Mouse (Mus musculus): ENCODE data around the gene Mag. TPM values are rescaled to one million over a fixed set of nuclear protein-coding genes. Genes with fewer than 3 reads are reported as not detected.
"Not testable (repeated sequence)": the region's sequence is repeated elsewhere in the genome, so short reads cannot be mapped to it uniquely, and the experiment has no call there.

The Mag gene
- total RNA-seq, 2 experiments from 2014 or later: 196 to 197 TPM

DNA sequence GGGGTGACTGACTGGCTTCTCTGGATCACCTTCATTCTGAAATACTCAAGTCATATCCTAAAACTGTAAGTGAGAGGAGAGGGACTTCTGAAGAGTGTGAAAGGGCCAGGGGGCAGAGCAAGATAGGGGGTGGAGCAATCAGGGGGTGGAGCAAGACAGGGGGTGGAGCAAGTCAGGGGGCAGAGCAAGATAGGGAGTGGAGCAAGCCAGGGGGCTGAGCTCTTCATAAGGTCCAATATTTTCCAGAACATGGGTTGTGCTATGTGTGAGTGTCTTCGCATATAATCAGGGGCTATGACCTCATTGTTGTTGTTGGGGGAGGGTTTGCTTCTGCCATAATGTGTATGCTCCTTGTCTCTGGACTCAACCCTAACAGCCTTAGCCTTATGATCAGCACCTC lies 25.4 kb upstream of the Mag start:
- DNase-seq: not testable (repeated sequence)

DNA sequence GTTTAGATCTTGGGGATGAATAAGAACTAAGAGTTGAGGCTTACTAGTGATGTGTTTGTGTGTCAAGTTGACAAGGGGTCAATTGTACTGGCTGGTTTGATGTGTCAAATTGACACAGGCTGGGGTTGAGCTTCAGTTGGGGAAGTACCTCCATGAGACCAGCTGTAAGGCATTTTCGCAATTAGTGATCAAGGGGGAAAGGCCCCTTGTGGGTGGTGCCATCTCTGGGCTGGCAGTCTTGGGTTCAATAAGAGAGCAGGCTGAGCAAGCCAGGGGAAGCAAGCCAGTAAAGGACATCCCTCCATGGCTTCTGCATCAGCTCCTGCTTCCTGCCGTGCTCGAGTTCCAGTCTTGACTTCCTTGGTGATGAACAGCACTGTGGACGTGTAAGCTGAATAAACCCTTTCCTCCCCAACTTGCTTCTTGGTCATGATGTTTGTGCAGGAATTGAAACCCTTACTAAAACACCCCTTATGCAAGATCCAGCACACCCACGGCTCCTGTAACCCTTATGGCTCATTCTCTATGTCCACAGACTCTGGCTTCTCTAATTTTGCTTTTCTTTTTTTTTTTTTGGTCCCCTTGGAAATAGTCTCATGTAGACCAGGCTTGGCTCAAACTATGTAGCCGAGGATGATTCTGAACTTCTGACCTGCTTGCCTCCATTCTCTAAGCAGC lies 20.9 kb upstream of the Mag start:
- DNase-seq: not testable (repeated sequence)

DNA sequence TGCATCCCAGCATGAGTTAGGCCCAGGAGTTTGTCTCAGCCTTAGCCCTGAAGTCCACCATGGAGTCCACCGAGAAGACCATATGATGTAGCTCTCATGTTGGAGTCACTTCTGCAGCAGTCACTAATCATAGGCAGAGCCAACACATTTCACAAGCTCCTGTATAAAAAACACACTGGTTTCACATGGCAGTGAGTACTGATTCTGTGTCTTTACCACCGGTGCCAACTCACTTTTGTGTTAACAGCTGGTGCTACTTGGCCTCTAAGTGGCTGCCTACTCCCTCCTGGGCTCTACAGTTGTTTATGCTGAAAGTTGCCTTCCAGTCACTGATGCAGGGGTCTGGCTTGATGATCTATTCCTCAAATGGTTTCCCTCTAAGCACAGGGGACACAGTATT lies 9.9 kb upstream of the Mag start, which contains the start of gene Hamp2:
Hamp2 (minus strand) TSS at position 101 of the 400 bp plus-strand sequence.
- DNase-seq: not testable (repeated sequence)

DNA sequence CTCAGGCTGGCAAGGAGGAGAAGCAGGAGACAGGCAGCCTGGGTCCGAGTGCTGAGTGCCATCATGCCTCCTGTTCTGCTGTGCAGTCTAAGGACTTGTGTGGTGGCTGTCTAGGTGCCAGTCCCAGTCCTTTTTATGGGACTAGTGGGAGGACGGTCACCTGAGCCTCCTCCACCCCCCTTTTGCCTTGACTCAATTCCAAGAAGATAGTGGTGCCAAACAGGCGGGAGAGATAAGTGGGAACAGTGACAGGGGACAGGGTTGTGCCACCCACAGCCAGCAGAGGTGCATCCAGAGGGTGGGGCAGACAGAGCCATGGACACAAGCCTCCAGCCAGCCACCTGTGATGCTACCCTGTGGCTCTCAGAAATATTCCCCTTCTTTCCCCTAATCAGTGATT lies 9.4 kb upstream of the Mag start:
- no peak for DNase-seq

DNA sequence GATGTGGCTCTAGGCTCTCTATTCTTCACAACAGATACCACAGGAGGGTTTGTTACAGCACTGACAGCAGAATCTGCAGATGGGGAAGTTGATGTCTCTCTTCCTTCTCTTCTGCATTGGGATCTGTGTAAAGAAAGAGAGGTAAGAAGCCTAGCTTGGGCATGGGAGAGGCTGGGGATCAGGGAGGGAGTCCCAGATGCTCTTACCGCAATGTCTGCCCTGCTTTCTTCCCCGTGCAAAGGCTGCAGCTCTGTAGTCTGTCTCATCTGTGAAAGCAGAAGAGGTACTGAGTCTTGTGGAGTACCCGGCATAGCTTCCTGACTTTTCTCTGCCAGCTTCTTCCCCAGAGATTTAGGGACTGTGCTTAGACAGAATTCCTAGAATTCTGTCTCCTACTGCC lies 7.8 kb upstream of the Mag start:
- not testable (repeated sequence) for DNase-seq

DNA sequence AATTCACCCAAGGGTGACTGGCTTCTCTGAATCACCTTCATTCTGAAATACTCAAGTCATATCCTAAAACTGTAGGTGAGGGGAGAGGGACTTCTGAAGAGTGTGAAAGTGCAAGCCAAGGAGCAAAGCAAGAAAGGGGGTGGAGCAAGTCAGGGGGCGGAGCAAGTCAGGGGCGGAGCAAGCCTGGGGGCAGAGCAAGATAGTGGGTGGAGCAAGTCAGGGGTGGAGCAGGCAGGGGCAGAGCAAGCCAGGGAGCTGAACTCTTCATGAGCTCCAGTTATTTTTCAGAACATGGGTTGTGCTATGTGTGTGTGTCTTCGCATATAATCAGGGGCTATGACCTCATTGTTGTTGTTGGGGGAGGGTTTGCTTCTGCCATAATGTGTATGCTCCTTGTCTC lies 5.5 kb upstream of the Mag start:
- DNase-seq: no peak

DNA sequence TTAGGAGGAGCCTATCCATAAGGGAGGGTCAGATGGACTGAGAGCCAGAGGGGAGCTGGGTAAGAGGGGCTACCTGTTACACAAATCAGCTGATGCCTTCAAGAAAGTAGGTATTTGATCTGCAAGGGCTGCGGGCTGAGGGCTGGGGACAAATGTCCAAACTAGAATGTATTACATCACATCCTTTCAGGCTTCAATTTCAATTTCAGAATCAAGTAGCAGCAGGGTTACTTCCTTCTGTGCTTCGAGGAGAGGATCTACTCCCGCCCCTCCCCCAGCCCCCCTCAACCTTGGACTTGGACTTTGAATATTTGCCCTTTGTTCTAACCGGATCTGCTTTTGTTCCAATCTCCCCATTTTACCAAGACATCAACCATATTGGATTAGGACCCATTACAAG lies 2.5 kb upstream of the Mag start:
- no peak for DNase-seq

DNA sequence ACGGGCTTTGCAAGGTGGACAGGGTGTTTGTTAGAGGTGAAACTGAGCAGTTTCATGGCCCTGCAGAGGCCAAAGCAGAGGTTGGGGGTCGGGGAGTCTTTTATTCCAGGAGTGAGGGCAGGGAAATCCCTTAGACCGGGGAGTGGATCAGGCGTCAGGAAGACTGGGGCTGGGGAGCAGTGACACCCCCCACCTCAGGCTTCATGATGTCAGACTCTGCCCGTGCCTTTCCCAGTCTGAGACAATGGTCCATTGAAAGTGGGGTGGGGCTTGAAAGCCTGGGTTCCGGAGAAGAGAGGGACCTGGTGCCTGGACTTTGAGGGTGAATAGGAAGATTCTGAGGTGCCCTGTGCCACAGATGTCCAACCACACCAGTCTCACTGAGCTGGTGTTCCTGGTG lies 2.0 kb upstream of the Mag start:
- no peak for DNase-seq

DNA sequence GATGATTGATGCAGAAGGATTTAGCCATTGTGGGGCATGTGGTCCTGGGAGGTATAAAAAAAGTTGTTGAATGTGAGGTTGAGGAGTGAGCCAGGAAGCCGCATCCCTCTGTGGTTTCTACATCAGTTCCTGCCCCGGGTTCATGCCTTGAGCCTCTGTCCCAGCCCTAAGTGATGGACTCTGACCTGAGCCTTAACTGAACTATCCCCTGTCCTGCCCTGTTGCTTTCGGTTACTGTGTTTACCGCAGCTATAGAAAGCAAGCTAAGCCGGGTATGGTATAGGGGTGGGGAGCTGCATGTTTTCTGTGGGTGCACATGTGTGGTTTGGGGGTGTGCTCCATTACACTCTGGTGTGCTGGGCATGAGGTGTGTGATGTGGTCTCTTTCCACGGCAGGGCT lies 4.9 kb downstream of the Mag start:
- no peak for DNase-seq

DNA sequence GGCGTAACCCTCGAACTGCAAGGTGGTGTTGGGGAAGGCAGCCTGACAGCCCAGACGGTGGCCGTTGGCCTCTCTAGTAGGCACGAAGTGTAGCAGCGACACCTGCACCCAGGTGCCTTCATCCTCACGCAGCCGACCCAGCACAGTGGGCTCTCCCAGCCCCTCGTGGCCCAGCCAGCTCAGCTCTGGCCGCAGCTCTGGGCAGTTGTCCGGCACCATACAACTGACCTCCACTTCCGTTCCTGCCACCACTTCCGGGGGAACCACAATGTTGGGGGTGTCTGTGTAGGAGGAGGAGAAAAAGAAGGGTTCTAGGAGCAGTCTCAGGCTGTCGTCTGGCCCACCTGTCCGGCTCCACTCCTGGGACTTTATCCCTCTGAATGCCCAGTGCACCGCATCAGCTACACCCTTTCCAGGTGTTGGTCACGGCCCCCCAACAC lies 5.7 kb downstream of the Mag start:
- DNase-seq: no peak

DNA sequence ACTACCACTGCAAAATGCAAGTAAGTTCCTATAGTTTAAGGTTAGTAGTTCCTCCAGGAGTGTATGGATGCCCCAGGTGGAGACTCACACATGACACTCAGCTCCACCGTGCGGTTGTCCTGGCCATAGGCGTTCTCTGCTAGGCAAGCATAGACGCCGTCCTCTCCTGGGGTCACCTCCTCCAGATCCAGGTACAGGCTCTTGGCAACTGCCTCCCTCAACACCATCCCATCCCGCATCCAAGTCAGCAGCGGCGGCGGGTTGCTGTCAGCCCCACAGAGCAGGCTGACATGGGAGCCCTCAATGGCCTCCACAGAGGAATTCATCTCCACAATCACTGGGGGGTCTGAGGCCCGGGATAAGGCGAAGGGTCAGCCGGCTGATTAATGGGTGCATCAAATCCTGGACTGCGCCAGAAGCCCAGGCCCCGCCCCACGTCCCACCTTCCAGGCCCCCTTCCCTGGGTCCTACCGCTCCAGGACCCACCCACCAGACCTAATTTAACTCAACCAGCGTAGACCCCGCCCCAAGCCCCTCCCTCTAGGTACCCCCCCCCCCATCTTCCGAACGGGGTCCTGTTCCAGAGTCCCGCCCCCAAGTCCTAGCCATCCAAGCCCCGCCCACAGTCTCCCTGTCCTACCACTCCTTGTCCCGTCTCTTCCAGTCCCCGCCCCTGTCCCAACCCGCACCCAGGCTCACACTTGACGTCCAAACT lies 6.2 kb downstream of the Mag start:
- DNase-seq: no peak

DNA sequence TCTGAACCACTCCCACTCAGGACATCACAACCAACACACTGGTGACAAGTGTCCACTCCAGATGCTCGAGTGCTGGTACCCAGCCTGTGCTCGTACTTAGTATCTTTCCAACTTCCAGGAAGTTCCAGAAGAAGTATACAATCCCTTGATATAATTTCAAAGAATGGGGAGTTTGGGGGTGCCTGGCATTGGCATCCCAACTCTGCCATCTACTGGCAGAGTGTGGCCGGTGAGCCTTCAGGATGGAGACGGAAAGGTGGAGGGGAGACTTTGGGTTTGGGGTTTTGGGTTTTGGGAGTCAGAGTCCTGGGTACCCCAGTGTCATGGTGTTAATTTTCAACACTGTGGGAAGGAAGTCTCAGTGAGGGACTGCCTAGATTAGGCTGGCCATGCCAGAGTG lies 10.6 kb downstream of the Mag start:
- DNase-seq: no peak

DNA sequence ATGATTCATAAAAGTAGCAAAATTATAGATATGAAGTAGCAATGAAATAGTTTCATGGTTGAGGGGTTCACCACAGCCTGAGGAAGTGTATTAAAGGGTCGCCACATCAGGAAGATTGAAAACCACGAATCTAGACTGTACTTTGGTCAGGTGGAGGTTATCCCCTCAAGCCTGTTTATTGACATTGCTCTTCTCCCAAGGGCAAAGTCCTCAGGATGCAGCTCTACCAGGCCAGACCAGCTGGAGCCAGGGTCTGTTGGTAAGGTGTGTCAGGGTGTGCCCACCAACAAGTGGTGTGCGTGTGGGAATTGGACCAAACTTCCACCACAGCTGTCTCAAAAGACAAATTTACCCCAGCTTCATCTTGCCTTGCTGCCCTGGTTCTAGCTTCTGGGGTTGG lies 19.5 kb downstream of the Mag start:
- no peak for DNase-seq

DNA sequence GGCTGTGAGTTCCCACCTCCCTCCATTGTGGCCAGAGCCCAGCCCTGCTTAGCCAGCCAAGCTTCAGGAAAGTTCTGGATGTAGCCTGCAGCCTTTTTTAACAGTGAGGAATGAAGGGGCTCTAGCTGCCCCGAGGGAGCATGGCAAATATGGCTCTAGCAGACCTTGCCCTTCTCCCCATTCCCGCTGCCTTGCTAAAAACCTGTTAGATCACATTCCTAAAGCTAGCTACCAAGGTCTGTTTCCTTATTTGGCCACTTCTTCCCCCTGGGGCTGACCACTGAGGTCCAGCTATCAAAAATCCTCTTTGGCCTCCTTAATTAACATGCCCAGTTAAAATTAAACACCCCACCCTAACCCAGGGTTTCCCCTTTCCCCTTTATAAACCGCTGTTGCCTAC lies 22.2 kb downstream of the Mag start:
- no peak for DNase-seq

DNA sequence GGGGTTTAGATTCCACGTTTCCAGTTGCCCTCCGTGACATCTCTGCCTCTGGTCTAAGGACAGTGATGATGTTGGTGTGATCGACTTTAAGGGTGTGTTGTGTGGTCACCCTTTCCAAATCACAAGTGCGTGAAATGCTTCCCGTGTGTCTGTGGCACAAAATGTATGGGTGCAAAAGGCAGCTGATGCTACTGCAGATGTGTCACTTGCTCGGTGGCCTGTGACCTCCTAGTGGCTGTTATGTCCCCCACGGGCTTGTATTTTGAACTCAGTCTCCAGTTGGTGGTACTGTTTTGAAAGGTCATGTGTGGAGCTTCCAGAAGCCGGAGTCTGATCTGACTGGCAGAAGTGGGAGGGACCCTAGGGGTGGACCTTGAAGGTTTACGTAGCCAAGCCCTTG lies 22.9 kb downstream of the Mag start:
- no peak for DNase-seq

DNA sequence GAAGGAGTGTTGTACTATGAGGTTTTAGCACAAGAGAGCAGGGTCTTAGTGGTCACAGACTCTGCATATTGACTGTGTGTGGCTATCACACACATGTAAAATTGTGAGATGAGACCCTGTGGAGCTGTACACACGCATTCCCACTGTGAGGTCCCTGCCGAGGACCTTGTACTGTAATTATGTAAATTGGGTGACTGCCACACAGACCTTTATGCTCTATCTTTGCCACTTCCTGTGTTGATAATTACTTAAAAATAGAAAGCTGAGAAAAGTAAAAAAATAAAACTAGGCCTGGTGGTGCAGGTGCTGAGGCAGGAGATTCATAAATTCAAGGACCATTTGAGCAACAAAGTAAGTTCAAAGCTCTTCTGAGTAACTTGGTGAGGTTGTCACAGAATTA lies 24.0 kb downstream of the Mag start:
- DNase-seq: no peak

DNA sequence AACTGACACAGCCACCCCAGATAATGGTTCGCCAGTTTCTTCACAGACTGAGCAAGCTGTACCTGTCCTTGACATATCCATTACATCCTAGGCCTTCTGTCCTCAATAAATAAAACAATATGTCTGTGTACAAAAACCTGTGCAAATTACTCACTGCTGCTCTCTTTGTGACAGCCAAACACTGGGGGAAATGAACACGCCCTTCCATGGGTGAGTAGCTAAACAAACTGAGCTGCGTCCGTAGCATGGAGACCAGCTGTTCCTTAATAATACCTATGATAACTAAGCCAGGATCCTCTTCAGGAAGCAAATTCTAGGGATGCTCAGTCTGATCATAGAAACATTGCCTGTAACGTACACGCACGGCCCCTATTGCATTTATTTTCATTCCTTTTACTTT lies 25.9 kb downstream of the Mag start:
- DNase-seq: no peak

DNA sequence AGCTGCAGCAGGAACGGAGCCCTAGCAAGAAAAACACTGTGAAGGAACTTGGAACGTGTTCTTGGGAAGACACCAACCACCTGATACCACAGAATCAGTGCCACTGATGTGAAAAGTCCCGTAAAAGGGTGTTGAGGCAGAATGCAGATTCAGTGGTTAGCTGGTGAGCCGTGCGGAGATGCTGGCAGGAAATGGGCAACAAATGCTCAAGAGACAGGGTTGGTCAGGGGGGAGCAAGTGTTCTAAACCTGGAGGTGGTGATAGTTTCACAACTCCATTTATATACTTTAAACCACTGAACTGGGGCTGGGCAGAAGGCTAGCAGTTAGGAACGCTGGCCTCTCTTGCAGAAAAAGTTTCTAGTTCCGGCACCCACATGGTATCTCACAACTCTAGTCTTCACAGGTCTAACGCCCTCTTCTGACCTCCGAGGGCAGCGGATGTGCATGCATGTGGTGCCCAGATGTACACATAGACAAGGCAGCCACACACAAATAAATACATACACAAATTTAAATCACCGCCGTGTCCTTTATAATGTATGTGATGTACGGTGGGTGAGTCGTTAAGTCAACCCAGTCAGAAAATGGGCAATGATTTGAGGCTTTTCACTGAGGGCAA lies 27.0 kb downstream of the Mag start:
- no peak for DNase-seq

DNA sequence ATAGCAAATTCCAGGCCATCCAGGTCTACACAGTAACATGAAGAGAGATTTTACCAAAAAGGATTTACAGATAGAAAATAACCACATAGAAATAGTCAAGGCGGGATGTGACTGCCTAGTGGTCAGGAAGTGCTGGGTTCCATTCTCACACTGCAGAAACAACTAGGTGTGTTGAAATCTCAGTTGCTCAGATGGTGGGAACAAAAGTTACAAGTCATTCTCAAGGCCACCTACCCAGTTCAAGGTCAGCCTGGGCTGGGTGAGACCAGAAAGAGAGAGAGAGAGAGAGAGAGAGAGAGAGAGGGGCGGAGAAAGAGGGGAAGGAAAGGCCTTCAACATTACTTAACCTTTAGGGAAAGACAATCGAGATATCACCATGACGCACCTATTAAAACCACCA lies 27.8 kb downstream of the Mag start:
- DNase-seq: no peak

DNA sequence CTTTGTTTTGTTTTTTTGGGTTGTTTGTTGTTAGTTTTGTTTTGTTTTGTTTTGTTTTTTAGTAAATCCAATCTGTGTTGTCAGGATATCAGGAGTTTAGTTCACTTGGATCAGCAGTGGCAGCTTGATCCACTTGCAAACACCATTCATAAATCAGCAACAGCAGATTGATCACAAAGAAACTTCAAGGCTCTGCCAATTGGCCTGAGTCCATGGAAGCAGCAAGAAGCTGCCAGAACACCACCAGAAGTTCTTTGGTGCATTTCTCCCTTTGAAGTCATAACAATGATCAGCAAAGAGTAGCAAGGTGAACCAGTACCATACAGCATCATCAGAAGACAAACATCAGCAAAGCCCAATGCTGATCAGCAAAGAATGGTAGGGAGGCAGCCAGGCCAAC lies 30.6 kb downstream of the Mag start:
- no peak for DNase-seq

DNA sequence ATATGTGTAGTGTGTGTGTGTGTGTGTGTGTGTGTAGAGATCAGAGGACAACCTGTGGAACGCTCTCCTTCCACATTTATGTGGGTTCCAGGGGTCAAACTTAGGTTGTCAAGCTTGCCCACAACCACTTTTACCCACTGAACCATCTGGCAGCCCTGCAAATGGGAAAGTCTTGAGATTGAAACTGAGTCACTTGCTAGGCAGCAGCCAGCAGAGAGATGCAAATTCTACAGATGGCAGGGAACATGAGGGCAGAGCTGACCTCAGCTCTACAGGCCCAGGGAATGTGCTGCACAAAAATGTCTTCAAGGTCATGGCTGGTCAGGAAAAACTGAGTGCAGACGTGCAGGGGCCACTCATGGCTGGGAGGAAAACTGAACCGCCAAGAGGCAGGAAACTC lies 33.3 kb downstream of the Mag start:
- DNase-seq: no peak

DNA sequence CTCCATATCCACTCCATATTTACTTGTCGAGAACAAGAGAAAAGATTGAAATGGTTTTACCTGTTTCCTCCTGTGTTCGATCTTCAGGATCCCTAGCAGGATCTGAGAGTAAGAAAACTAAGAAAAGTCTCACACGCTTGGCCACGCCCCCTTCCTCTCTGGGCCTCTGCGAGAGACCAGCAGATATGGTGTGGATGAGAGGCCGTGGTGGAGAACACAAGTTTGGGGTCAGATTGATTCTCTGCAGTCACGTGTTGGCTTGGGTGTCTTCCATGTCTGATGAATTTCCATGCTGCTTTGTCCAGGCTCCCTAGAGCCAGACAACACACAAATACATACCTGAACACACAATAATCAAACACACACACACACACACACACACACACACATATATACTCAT lies 34.5 kb downstream of the Mag start, which contains the start of gene Cd22:
Cd22 (minus strand) TSS at position 167 of the 400 bp plus-strand sequence.
- no peak for DNase-seq

DNA sequence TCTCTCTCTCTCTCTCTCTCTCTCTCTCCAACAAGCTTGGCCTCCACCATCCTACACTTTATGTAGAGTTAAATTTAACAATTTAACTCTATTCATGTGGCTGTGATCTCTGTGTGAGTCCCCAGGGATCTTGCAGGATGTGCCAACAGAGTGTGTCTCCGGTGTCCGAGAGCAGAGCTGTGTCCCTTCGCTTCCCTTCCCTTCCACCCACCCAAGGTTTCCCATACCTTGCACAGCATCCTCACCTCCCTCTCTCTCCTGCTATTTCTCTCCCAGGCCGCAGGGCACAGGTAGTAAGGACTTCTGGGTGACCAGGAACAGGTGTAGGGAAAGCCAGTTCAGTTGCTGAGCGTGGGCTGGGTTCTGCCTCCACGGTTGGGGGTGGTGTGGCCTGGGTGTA lies 35.7 kb downstream of the Mag start:
- DNase-seq: no peak

DNA sequence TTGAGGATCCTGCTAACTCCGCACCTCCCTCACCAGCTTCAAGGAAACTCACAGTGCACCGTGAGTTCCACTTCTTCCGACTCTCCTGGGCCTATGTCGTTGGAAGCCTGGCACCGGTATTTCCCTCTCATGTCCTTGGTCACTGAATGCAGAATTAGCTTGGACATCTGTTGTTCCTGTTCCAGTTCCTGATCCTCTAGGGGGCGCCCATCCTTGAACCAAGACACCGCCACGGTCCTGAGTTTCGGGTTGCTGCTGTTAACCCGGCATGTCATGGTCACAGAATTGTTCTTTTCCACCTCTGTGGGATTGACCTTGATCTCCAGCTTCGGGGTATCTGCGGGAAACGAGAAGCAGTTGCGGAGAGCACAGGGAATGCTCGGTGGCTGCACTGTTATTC lies 41.6 kb downstream of the Mag start:
- peak; percentile 50 to 57 for DNase-seq

Measured in layer of hippocampus, postnatal 36 days (tissue).